Mouse (Mus musculus) retina, adult 2 months (tissue): ENCODE measurements around the gene Soat2.

ENCODE experiments used
- DNase-seq: peaks from one replicate; pipeline ENCODE4 v3.0.0-alpha.2; 2012; ENCODE audit warnings: low read depth, low spot score

Soat2 gene

DNA sequence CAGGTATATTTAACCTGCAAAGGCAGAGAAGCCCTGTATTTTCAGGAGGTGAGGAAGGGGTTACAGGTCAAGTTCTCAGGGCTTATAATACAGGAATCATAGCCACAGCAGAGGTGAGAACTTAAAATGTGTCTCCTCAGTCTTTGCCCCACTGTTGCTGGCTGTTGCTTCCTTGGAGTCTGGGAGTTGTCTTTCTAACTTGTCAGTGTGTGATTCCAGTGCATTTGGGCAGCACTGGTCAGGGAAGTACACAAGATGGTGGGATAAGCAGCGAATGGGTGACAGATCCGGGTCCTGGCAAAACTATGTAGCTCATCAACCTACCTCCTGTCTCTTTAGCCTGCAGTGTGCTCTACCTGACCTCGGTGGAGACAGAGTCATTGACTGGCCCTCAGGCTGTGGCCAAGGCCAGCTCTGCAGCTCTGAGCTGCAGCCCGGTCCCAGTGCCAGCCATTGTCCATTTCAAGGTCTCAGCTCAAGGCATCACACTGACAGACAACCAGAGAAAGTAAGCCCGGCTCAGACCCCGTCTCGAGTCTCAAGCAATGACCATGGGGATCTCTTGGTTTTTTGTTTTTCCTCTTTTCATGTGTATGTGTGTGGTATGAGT is 35.6 kb upstream of the Soat2 start:
- DNase-seq: no peak

DNA sequence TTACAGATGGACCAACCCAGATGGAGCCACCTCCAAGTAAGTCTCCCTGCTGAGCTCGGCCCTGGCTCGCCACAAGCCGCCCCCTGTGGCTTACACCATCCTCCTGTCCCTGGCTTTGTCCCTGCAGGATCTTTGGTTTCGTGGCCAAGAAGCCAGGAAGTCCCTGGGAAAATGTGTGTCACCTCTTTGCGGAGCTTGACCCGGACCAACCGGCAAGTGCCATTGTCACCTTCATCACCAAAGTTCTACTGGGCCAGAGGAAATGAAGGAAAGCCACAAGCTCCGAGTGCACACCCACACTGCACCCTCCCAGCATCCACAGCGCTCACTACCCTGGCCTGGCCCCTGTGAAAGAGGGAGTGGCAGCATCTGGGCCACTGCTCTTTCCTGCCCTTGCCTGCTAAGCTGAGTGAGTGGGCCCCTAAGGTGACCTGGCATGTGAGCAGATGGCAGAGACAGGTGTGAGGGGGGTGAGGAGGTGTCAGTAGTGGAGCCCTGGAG is 34.5 kb upstream of the Soat2 start:
- DNase-seq: no peak

DNA sequence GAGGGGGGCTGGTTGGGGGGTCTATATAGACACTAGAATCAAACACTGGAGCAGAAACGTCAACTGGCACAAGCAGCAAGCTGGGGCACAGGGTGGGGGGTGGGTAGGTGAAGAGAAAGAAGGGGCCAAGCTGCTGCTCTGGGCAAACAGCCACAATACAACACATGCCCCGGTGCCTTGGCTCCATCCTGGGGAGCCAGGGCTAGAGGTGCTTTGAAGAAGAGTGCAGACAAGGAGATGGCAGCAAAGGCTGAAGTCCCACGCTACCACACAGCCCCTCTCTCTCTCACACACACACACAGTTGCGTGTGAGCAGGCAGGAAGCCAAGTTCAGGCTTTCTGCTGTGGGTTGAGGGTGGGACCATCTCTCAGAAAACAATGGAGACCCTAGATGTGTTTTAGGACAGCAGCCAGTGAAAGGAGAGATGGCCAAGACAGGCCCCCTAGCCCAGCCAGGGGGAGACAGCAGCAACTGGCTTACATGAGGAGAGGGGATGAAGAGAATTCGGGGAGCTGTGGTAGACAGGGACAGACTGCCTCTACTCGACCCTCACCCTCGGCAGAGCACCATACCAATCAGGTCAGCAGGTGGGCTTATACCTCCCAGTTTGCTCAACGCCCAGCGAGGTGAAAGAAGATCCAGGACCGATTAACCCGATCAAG is 33.4 kb upstream of the Soat2 start:
- no peak for DNase-seq

DNA sequence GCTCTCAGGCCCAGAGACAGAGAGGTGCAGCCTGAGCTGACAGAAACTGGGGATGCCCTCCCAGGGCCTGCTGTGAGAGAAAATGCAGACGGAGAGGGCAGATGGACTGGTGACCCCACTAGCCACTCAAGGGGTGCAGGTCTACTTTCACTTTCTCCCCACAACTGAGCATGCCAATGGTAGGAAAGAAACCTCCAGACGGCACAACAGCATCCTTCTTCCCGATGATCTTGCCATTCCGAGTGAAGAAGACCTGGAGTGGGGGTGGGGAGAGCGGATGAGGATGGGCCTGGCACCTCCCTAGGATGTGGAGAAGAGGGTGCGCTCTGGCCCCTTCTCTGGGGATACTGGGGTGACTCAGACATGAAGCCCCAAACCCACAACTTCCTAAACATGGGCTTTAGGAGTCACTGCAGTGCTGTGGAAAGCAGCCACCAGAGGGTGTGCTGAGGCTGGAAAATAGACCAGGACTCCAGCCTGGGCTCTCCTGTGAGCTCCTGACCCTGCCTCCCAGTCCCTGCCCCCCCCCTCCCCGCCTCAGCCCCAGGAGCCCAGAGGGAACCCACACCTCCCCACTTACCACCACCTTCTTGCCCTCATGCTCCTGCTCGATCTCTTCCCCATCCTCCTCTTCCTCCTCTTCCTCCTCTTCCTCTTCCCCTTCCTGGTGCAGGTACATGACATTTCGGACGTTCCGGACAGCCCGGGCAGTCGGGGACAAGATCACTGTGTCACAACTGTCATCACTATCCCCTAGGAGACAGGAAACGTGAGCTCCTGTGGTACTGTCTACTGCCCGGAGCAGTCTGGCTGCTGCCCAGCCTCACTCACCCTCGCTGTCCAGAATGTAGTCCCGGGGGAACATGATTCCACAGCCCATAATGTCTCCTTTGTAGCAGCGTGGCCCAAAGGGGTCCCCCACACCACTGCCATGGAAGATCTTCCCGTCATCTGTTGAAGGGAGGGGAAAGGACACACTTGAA is 32.6 kb upstream of the Soat2 start:
- no peak for DNase-seq

DNA sequence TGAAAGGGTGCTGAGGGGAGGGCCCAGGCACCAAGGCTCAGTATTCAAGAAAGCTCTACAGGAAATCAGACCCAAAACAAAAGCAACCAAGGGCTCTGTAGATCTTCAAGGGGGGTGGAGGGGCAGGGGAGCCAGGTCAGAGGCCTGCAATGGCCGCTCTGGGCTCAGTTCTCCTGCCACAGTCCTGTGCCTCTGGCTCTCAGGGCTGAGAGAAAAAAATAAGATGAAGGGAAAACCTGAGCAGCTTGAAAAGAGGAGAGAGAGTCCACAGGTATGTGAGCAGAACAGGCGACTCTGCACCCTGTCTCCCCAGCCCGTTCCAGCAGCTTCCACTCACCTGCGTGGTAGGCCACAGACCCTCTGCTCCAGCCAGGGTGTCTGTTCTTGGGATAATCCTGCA is 31.7 kb upstream of the Soat2 start:
- DNase-seq: no peak

DNA sequence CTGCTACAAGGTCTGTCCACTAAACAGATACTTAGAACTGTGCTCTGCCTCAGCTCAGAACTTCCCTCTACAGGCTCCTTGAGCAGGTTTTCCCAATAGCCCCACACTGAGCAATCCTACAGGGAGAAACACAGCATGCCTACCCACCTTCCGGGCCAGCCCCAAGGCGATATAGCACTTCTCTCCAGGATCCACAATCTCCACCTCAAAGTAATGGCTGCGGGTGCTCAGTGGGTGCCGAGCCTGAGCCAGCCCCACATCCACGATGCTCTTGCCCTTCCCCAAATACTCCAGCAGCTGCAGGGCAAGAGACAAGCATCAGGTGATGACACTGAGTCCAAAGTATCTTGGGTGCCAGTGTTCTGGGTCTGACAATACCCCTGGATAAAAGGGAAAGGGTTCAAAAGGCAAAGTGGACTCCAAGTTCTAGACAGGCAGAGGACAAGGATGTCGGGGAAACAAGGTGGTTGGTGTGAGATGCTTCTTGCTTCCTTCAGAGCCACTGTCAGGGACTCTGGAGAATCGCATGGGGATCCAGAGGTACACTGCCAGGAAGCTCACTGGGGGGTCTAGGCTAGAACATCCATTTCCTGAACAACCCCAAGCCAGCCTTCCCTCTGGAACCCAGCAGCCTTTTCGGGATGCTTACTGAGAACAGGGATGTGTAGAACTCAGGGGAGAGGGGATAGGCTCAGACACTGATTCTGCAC is 31.1 kb upstream of the Soat2 start:
- DNase-seq: no peak

DNA sequence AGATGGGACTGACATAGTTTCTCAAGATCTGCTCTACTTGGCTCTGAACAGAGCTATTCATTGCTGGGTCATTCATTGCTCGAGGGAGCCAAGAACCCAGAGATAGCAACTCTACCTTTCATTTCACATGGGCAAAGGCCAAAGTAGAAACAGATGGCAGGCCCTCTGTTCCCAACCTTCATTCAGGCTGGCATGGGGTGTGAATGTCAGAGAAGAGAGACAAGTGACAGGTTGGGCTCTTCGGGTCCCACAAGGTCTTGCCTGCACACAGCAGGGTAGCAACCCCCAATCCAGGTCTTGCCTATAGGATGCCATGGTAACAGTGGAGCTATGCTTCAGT is 30.5 kb upstream of the Soat2 start:
- DNase-seq: no peak

DNA sequence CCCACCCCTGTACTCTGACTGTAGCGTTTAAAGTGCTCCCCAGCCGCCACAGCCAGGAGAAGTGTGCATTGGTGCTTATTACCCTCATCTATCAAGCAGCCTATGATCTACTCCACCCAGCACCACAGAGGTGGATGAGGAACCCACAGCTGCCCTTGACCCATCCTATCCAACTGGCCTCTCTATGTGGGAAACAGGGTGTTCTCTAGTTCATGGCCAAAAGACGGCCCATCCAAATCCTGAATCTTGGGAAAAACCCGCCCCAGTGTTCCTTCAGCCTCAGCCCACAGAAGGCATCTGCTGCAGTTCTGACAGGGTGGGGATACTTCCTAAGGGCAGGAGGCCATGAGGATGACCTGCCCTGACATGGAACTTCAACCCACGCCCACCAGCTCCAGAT is 29.8 kb upstream of the Soat2 start:
- DNase-seq: no peak

DNA sequence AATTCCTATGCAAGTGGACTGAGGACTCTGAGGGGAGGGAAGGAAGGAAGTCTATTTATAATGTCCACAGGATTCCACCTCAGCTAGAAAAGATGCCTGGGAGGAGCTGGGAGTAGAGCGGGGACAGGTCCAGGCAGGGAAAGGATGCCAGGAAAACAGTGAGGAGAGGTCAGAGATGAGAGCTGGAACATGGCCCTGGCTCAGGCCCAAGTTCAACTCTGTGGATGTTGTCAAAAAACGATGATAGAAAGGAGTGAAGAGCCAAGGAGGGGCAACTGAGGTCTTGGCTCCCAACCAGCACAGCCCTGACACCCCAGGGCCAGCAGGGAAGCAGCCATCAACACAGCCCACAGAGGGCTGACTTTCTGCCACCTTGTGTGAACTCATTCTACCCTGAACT is 24.0 kb upstream of the Soat2 start:
- no peak for DNase-seq

DNA sequence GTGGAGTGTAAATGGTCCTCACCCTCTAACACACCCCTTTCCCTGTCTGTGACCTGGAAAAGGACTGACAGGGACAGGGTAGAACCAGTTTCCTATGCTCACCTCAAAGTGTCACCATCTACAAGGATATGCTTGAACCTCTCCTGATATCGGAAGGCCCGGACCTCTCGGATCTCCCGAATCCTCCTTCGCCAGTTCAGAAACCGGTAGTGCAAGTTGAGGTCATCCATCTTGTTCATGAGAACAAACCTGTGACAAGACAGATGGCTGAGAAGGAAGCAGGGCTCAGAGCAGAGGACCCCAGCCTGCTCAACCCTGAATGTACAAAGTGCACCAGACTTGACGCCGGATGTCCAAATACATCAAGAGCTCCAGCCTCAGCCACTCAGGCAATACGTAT is 17.0 kb upstream of the Soat2 start:
- DNase-seq: no peak

DNA sequence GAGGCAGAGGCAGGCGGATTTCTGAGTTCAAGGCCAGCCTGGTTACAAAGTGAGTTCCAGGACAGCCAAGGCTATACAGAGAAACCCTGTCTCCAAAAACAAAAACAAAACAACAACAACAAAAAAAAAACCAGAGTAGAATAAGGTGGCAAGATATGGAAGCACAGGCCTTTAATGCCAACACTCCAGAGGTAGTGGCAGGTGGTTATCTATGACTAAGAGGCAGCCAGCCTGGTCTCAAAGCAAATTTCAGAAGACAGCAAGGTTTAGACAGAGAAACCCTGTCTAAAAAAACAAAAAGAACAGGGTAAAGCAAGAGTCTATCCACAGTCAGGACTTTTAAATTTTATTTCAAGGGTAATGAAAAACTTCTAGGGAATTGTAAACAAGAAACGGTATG is 15.6 kb upstream of the Soat2 start:
- DNase-seq: no peak

DNA sequence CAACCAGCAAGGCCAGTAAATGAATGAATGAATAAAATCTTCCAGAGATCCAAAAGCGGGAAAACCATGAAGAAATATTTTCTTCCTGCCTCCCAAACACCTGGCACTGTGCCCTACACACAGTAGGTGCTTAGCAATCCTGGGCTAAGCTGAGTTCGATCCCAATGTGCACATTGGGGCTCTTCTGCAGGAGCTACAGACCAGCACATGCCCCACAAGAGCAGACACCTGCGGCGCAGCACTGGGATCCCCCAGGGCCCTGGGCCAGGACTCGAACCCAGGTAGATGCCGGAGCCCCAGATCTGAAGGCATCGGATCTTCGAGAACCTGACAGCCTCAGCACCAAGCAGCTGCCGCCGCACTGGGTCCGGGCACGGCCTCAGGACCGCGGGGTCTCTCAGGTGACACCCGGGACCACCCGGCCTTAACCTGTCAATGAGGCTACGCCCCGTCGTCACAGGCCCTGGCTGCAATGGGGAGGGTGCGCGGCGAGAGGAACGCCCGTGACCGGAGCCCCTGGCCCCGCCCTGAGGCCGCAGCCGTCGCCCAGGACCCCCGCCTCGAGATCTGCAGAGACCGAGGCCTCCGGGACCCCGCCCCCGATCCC is 14.7 kb upstream of the Soat2 start:
- no peak for DNase-seq

DNA sequence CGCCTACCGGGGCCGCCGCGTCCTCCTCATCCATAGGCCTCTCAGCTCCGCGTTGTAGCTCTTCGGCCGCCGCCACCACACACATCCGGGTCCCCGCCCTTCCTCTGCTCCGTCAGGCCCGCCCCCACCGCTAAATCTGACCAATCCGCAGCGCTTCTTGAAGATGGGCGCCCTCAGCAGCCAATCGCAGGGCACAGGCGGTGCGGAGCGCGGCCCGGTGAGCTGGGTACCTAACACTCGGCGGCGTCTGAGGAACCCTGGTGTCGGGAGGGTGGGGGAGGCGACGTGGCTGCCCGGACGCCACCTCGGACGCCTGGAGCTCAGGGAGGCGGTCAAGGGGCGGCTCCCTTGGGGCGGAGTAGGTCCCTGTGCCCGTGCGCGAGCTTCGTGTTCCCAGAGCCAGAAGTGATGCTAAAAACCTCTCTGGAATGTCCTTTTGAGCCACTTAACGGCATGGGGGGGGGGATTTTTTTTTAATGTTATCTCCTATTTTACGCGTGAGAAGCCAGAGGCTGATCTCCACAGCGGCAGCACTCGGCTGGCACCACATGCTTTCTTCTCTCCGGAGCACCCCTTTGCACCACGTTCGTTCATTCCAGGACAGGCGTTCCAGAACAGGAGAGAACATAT is 14.1 kb upstream of the Soat2 start, which contains the start of gene Spryd3:
Gene Spryd3, minus strand, starts transcription at position 106 of the 630 bp plus-strand sequence.
- DNase-seq: peak; percentile 92

DNA sequence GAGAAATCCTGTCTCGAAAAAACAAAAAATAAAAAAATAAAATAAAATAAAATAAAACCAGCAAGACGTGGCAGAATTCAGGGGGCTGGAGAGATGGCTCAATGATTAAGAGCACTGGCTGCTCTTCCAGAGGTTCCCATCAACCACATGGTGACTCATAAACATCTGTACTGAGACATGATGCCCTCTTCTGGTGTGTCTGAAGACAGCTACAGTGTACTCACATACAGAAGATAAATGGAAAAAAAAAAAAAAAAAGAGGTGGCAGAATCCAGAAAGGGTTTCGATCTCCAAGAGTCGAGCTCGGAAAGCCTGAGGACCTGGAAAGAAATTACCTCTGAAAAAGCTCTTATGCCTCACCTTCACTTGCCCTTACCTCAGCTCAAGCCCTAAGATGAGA is 9.2 kb upstream of the Soat2 start:
- DNase-seq: no peak

DNA sequence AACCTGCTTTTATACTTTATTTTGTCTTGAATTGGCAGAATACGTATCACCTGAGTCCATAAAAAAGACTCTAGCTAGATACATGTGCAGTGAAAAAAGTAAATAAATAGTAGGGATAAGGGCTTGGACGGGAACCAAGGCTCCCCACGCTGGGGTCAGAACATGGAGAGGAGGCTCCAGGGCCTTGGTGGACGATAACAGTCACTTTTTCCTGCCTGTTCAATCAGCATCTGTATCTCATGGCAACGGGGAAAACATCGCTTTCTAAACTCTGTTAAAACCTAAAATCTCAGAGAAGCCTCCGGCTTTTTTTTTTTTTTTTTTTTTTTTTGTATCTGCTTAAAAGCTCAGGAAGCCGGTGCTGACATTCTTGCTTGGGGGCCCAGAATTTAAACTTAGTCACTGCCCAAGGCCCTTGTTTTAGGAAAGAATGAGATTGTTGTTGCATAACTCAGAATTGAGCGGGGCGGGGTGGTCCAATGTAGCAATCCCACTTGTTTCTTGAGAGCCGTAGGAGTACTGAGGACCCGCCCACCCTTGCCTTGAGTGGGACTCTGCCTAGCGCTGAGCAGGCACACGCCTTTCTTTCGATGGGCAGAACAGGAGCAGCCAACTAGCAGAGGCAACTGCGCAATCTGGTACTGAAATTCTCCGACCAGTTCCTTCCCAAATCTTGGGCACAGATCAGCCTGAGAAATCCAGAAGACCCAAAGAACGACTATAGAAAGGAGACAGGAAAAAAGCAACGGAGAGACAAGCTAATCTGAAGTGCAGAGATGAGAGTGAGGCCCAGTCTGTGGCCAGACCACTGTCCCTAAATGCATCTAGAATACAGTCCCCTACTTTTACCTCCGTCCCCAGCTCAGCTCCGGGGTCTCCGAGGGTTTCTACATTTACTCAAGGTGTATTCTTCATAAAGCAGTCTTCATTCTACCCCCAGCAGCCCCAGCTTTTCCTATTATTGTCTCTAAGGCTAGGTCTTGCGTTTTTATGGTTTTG is 7.1 kb upstream of the Soat2 start:
- no peak for DNase-seq

DNA sequence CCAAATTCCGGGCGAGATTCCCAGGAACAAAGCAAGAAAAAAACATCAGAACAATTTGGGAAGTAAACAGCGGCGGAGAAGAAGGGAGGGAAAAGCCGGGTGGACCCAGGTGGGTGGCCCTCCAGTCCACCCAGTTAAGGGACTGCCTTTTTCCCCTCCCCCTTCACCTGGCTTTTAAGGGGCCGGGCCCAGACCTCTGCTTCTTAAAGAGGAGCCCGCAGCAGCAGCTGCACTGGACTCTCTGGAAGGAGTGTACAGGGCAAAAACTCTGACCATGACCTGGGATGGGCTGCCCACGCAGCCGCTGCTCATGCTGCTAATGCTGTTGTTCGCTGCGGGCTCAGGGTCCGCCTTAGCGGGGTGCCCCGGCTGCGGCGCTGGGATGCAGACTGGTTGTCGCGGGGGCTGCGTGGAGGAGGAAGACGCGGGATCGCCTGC is 6.0 kb upstream of the Soat2 start, which contains the start of gene Igfbp6:
Gene Igfbp6, plus strand, starts transcription at position 89 of the 438 bp plus-strand sequence.
- no peak for DNase-seq

DNA sequence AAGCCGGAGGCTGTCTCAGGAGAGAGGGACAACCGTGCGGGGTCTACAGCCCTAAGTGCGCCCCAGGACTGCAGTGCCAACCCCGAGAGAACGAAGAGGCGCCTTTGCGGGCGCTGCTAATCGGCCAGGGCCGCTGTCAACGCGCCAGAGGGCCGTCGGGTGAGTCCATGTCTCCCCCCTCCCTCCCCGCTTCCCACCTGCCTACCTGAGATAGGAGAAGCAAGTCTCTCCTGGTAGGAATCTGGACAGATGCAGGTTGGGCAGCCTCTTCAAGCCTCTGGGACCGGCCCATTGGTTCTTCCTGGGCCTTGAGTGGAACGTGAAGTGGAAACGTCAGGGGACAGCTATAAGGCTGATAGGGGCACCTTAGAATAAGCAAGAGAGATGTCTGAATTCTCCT is 5.6 kb upstream of the Soat2 start:
- no peak for DNase-seq

DNA sequence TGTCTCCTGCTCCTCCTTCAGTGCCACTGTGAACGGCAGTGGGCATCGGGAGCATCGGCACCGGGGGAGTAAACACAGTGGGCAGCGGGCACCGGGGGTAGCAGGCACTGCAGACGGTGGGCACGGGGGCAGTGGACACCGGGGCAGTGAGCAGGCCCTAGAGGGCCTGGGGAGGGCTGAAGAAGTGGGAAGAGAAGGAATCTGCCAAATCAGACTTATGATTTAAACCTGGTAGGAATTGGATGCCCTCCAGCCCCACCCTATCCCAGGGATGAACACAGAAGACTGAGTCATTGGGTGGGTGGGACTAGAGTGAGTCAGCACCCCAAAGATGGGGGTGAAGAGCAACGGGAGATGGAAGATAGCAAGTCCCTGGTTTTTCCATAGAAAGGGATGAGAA is 5.0 kb upstream of the Soat2 start:
- DNase-seq: no peak

DNA sequence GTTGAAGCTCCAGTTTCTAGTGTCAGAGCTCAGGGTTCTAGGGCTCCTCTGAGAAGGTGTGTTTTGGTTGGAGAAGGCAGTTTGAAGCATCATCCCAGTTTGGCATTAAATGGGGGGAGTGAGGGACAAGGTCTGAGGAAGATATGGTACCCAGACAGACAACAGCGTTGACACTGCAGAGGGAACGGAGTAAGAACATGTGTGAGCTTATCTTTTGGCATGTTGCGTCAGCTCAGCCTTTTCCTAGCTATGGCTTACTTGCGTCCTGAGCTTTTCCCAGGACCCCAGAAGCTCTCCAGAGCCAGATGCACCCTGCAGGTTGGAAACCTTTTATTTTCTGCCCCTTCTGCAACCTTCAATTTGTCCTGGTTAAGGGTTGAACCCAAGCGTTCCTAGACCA is 4.2 kb upstream of the Soat2 start:
- no peak for DNase-seq

DNA sequence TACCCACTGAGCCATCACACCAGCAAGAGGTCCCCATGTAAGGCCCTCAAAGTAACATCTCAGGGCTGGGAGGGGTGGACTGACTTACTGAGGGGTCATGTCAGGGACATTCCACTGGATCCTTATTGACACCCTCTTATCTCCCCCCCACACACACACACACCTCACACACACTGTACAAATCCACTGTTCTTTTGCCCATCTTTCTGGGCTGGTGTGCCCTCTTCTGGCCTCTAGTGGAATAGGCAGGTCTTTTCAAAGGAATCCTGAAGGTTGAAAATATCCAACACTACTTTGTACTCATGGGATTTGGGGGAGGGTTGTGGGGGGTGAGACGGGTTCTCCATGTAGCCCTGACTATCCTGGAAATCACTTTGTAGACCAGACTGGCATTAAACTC is 3.4 kb upstream of the Soat2 start:
- DNase-seq: peak; percentile 28
